Mouse (Mus musculus): Measurements from ENCODE around the gene Fam117a.

Gene Fam117a

DNA sequence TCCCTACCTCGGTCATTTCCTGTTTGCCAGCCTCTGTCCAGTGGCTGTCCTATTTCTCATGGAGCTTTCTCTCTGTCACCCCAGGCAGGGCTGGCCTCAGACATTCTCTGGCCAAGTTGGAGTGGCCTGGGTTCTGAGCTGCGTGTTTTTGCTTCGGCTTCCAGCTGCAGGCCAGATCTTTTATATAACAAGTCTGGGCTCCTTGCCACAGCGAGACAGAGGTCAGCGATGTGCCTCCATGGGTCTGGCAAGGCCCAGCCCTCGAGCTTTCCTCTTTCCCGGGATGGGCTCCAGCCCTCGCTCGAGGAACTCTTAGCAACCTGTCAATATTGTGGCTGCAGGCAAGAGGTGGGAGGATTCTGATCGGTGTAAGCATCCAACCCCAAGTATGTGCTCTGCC lies 28.8 kb downstream of the Fam117a start:
- 40% methylated on average over 10 of the region's 10 CpGs for WGBS

DNA sequence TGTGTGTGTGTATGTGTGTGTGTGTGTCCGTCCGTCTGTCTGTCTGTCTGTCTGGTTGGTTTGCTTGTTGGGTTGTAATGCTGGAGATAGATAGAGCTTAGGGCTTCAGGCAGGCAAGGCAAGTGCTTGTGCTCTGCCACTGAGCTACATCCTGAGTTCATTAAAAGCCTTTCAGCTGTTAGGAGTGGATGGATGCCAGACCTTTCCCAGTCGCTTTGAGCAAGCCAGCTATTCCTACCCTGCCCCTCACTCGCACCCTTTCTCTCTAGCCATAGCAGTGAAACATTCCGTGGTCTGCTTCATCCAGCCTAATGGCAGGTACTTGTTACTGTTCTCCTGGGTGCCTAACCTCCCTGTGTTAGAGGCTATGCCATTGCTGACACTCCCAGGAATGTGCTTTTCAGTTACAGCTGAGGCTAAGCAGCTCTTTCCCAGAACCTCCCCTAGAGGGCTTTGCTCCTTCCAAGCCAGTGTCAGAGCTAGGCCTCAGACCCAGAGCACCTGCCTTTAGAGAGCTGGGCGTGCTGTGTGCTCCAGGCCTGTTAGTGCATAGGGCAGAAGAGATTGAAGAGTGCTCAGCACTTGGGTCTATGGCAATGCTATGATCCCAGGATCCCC lies 29.6 kb downstream of the Fam117a start:
- WGBS = 72% methylated on average over 6 of the region's 6 CpGs

DNA sequence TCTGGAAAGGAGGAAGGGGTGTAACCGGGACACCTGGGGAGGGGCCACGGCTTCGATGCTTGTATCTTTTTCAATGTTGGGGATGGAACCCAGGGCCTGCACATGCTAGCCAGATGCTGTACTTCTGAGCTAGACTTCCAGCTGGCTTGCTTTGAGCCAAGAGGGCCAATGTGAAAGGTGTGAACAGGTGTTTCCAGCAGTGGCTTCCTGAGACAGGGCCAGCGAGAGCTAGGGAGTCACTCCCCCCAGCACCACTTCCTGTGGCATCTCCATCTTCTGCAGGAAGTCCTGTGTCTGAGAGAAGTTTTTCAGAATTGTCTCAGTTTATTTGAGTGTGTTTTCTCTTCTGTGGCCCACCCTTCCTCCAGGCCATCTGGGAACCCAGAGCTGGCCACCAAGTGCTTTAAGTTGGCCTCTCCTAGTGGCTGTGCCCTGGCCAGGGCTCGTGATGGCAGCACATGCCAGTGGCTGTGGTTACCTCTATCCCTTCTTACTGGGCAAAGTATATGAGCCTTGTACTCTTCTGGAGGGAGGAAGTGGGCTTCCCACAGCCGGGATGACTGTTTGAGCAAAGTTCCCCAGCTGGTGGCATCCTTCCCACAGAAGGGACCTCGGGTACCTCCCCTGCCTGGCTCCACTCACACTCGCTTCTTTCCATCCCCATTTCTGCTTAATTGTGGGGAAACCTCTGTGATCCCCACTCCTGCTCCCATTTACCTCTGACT lies 30.4 kb downstream of the Fam117a start:
- WGBS = 73% methylated on average over 8 of the region's 8 CpGs

DNA sequence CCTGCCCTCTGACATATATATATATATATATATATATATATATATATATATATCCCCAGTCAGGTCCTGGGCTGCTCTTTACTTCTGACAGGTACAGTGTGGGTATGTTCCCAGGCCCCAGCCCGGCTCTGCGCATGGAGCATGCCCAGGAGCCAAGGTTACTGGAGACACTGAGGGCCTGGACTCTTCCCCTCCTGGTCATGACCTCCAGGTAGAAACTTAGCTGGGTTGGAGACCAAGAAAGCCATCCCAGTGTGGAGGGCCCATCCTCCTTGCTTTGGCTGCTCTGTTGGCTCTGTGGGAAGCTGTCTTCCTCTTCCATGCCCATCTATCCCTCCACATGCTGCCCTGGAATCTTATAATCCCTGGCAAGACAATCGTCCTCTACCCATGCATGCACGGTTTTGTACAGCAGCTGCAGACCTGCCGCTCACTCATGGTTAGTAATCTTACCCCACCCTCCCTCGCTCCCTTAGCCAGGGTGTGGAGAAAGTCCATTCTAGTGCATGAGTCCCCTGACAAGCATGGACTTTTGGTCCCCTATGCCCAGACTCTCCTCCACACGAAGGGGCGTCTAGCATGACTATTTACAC lies 31.5 kb downstream of the Fam117a start:
- WGBS = 93% methylated on average over 8 of the region's 8 CpGs

DNA sequence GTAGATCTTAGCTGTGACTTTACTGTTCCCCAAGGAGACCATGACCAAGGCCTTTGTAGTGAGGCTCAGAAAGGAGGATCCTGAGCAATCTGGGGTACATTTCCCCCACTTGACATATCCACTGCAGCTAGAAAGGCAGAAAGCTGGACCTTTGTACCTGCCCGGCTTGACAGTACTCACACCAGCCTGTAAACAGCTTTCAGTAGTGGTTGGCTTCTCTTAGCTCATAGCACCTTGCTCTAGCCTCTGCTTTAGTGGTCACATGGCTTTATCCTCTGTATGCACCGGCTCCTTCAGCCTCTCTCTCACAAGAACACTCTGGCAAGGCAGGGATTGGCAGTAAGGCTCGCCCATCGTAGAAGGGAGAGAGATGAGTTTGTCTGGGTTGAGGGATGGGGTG lies 32.1 kb downstream of the Fam117a start:
- WGBS = 96% methylated on average over 4 of the region's 4 CpGs

DNA sequence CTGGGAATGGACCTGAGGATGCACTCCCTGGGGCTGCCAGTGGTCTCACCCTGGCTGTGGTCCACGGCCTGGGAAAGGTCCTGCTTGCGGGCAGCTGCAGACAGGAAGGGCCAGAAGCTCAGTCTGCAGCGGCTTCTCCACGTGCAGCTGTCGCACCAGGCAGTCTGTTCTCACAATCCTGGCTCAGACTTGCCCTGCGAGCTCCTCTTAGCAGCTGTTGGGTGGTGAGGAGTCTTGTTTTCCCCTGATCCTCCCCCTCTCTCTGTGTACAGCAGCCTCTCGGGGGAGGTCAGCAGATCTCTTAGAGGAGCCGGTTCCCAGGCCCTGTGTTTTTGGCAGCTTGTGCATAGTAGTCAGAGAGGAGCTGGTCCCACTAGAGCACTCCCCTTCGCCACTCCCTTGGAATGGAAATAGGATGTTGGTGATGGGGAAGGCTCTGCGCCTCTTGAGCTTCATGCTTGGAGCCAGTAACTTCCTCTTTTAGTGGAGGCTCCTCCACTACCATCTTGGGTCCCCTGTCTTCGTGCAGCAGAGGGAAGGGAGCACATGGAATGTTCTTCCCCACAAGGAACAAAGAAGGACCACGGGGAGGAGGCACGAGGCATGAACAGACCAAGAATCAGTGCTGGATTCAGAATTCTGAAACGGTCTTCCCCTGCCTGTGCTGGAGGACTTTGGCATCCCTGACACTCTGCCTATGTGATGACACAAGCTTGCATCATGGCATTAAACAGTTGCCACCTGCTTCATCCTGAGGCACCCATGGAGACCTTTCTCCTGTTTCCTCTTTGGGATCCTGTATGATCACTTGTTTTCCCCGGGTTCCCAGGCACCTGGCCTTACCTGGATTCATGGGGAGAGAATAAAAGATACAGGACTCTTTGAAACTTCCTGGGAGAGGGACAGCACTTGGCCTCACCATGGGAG lies 33.4 kb downstream of the Fam117a start:
- WGBS = 43% methylated on average over 15 of the region's 15 CpGs

DNA sequence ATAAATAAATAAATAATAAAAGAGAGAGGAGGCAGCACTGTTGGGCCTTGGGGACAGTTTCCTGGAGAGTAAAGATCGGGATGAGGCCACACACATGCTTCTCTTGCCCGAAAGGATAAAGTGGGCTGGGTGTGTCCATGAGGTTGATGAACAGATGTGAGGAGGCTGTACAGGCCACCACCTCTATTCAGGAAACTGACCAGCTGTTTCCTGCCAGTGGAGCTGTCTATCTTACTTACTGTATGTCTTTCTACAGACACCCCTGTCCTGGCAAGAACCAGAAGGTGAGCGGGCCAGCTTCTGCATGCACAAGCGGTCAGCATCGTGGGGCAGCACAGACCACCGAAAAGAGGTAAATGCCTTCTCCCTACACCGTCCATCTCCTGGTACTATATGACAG lies 34.4 kb downstream of the Fam117a start:
- WGBS = 96% methylated on average over 7 of the region's 7 CpGs

DNA sequence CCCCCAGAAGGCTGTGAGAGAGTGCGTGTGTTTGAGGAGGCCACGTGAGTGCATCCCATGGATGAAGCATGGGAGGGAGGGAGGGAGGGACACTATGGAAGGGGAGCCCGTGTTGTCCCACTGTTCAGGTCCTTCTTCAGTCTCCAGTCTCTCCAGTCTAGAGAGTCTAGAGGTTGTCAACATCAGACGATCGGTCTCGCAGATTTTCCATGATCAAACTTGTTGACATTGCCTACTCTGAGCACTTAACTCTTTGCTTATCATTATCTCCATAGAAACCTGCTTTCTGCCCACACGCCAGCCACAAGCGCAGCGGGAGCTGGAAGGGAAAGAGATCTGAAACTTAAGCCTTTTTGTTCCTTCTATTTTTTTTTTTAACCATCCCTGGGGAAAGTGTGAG lies 42.1 kb downstream of the Fam117a start:
- 57% methylated on average over 9 of the region's 9 CpGs for WGBS

DNA sequence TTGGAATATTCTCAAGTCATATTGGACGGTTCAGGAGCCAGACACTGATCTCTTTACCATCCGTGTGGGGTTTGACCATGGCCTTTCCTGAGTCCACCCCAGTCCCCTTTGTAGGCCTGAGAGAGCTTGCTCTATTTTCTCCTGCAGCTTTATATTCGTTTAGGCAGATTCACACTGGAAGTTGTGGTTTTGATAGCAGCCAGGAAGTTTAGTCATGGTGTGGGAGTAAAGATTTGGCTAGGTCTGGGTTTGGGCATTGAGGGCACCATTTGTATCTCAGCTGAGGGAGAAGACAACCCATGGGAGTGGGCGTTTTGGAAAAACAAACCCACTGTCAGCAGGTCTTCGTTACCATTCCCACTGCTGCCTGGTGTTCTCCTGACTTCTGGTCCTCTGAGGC lies 42.7 kb downstream of the Fam117a start:
- WGBS = 53% methylated on average over 5 of the region's 5 CpGs

DNA sequence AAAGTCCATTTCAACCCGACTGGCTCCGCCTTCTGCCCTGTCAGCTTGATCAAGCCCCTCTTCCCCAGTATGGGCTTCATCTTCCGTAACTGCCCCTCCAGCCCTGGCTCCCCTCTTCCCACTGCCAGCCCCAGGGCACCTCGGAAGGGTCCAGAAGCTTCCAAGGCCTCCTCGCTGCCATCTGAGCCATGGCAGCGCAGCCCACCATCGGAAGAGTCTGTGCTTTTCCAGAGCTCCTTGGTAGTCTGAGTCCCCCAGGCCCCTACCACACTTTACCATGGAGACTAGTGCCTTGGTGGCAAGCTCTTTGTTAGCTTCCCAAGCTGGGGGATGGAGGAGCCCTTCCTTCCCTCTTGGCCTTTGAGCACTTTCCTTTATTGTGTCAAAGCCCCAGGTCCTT lies 43.9 kb downstream of the Fam117a start:
- WGBS = 94% methylated on average over 7 of the region's 7 CpGs

DNA sequence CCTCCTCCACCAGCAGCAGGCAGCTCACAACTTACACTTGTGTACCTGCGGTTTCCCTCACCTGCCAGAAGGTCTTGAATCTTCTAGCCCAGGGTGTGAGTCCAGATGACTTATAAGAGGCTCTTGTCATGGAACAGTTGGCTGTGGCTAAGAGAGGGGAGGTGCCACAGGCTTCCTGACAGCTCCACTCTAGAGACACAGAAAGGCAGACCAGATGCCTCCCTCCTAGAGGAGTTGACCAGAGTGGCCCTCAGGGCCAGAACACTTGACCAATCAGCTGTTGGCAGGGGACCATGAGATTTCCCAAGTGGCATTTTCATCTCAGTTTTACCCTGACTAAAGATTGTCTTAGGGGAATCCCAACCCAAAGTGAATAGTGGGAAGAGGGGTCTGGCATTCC lies 44.3 kb downstream of the Fam117a start:
- WGBS = 100% methylated on average over 1 of the region's 1 CpGs

DNA sequence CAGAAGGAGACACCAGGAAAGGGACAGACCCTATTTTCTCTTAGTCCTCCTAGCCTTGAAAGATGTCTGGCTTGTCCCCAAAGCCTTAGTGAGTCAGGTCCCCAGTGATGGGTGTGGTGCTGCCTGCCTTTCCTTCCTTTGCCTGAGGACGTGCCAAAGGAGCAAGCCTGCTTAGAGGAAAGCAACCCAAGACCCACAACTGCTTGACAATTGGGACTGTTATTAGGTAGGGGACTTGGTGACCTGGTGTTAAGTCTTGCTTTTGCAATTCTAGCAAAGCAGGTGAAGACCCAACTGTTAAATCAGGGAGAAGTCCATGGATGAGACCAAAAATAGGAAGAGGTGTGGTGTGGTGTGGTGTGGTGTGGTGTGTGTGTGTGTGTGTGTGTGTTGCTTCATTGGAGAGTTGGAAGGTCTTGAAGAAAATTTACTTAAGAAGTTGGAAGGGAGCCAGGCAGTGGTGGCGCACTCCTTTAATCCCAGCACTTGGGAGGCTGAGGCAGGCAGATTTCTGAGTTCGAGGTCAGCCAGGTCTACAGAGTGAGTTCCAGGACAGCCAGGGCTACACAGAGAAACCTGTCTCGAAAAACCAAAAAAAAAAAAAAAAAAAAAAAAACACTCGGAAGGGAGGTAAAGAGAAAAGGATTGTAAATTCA lies 46.6 kb downstream of the Fam117a start:
- 80% methylated on average over 5 of the region's 5 CpGs for WGBS

DNA sequence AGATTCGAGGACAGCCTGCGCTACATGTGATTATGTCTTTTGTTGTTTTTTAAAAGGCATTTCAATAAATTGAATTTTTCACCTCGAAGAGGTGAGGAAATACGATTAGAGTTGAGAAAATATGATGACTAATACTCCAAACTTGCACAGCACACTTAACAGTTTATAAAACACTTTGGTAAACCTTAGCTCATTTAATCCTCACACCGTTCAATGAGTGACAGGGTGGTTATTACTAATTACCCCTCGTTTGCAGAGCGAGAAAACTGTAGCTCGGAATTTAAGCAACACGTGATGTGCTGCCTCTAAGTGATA lies 47.1 kb downstream of the Fam117a start:
- 33% methylated on average over 9 of the region's 9 CpGs for WGBS

DNA sequence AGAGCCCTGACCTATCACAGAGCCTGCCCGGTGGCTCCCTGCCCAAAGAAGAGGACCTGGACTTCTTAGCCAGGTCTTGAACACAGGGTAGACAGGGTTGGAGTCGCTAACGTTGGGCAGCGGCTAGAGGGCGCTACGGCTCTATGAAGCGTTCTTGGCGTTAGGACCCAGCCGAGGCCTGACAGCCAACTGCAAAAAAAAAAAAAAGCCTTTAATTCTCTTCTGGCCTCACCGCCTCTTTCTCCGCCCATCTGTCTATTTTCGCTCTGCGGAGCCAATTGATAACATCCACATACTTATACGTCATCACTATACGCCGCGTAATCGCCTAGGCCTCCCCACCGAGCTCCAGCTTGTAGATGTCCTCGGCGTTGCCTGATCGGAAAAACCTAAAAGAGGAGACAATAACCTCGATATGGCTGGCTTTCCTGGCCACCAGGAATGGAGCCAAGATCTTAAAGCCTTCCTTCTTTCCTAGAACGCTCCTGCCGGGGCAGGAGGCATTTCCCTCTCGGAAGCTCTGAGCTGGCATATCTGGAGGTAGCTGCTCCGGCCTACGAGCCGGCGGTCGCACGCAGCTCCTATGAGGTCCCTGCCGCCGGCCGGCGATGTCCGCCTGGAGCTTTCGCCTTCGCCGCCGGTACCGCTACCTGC lies 47.6 kb downstream of the Fam117a start, which contains the start of gene Slc35b1:
TSS of gene Slc35b1 (plus strand) at position 374 of the 654 bp plus-strand sequence.
- WGBS = under 1% methylated on average over 42 of the region's 42 CpGs

DNA sequence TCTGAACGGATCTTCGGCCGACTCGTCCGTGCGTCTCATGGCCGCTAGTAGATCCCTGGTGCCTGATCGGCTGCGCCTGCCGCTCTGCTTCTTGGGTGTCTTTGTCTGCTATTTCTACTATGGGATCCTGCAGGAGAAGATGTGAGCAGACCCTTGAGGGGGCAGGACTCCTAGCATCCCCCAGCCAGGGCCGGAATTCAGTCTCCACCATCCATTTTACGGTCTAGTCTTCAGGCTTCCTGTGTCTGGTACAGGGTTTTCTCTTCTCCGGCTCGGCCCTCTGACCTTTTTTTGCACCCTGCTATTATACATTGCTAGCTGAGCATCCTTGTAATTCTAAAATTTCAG lies 48.1 kb downstream of the Fam117a start:
- WGBS = under 1% methylated on average over 14 of the region's 14 CpGs

DNA sequence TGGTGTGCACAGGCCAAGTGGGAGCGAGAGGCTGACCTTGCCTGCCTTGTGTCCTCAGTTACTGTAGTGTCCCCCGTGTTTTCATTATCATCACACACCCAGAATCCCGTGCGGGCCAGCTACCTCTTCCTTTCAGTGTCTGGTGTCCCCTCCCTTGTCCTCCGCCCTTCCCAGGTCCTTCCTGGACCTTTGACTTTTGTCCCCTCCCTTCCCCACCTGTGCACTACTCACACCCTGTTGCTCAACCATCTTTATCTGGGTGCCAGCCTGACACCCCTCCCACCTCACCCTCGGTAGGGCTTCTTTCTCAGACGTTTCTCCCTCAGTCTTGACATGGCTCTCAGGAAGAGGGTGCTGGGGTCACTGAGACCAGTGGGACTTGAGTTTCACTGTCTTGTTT lies 50.5 kb downstream of the Fam117a start:
- 83% methylated on average over 7 of the region's 7 CpGs for WGBS

DNA sequence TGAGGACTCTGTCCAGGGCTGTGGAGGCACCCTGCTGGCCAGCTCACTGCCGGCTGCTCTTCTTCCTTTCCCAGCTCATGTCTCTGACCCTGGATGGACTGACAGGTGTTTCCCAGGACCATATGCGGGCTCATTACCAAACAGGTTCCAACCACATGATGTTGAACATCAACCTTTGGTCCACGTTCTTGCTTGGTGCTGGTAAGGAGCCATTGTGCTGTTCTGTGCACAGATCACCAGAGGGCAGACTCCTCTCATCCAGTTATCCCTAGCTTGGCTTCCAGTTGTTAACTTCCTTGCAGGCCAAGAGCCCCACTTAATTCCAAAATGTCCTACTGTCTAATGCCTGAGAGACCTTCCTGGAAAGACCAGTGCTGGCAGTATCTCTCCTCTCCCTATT lies 52.2 kb downstream of the Fam117a start:
- WGBS = 64% methylated on average over 3 of the region's 3 CpGs

DNA sequence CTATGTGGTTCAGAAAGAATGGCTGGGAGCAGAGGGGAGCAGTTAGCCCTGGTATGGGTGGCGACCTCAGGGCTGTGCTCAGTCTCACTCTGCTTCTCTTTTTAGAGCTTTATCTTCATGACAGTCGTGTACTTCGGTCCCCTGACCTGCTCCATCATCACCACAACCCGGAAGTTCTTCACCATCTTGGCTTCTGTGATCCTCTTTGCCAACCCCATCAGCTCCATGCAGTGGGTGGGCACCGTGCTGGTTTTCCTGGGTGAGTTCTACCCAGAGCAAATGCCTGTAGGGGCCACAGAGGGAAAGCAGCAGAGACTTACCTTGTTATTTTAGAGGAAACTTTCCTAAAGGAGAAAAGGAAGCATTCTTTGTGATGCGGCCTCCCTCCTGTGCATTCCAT lies 53.6 kb downstream of the Fam117a start:
- 78% methylated on average over 6 of the region's 6 CpGs for WGBS

DNA sequence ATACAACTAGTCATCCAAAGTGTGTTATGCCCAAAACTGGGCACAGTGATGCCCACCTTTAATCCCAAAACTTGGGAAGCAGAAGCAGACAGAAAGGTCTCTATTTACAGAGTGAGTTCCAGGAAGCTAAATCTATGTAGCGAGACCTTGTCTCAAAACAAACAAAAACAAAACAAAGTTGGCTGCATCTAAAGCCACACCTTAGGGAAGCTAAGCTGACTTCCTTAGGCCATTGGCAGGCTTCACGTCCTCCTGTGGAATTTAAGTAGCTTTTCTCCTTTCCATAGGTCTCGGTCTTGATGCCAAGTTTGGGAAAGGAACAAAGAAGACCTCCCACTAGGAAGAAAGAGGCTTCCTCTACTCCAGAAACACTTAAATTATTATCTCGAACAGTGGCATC lies 54.4 kb downstream of the Fam117a start:
- WGBS = 56% methylated on average over 4 of the region's 4 CpGs

DNA sequence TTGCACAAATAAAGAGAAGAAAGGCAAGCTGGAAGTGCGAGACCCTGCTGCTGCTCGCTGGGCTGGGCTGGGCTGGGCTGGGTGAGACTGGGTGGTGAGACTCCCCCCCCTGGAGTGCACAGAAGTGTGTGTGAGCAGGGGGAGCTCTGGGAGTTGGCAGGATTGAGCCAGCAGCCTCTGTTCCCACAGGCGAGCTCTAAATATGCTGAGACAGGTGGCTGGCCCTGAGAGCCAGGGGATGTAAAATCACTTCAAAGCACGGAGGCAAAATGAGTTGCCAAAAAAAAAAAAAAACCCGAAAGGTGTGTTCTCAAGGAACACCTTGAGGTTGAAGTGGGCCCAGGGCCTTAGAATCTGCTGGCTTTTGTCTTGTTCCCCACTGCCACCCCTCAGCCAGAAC lies 54.9 kb downstream of the Fam117a start:
- 37% methylated on average over 5 of the region's 5 CpGs for WGBS

DNA sequence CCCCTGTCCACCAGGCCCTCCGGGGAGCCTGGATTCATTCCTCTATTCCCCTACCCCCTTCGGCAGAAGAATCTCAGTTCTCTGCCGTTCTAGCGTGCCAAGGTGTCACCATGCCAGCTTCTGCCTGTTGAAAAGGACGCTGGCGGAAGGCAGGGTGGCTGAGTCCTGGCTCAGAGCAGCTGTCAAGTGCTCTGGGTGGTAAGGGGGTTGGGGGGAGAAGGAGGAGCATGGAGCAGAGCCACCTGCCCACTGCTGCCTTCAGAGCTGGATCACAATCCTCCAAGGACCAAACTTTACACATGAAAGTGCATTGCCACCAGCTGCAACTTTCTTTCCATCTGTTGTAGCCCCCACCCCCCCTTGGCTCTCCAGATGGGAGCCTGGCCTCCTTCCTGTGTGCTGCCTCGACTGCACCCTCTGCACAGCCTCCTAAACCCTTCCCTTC lies 55.4 kb downstream of the Fam117a start:
- 19% methylated on average over 7 of the region's 7 CpGs for WGBS

Data from cerebral cortex, adult 2 months (tissue).